Mouse (Mus musculus) liver, embryonic 11.5 days (tissue): Measurements from ENCODE around the gene Tubgcp3. TPM values are rescaled to one million over a fixed set of nuclear protein-coding genes. Genes with fewer than 3 reads are reported as not detected.

Experiments
- ATAC-seq: fragments of 200-750 bp; cut with Nextera tagmentation; replicated peaks from 2 replicates; pipeline ENCODE4 v1.8.0; 2017; ENCODE audit warnings: moderate number of reproducible peaks, mild to moderate bottlenecking, moderate TSS enrichment, moderate library complexity; ENCODE audit not compliant: low FRiP score
- DNase-seq: peaks from one replicate; pipeline ENCODE4 v3.0.0-alpha.2; 2017; ENCODE audit warnings: low spot score
- H3K27ac ChIP-seq: fragments of 300-500 bp; sonication (generic); 2 replicates; pipeline ENCODE4 v1.5.1; 2014; ENCODE audit warnings: mild to moderate bottlenecking, low read depth, low read length, control low read depth
- H3K27me3 ChIP-seq: fragments of 300-500 bp; sonication (generic); replicated peaks from 2 replicates; pipeline ENCODE4 v1.6.1; 2014; ENCODE audit warnings: low read length, mixed read lengths; ENCODE audit not compliant: control insufficient read depth, insufficient read depth
- H3K36me3 ChIP-seq: fragments of 300-500 bp; sonication (generic); 2 replicates; pipeline ENCODE4 v1.6.1; 2014; ENCODE audit warnings: mild to moderate bottlenecking, low read length, moderate library complexity, mixed read lengths; ENCODE audit not compliant: control insufficient read depth, insufficient read depth
- H3K4me1 ChIP-seq: fragments of 300-500 bp; sonication (generic); replicated peaks from 2 replicates; pipeline ENCODE4 v1.6.1; 2014; ENCODE audit warnings: low read length, mixed read lengths; ENCODE audit not compliant: control insufficient read depth, insufficient read depth
- H3K4me2 ChIP-seq: fragments of 300-500 bp; sonication (generic); 2 replicates; pipeline ENCODE4 v1.6.1; 2014; ENCODE audit warnings: mild to moderate bottlenecking, control low read depth, moderate library complexity
- H3K4me3 ChIP-seq: fragments of 300-500 bp; sonication (generic); 2 replicates; pipeline ENCODE4 v1.5.1; 2014; ENCODE audit warnings: low read depth, low read length, control low read depth
- H3K9ac ChIP-seq: fragments of 300-500 bp; sonication (generic); 2 replicates; pipeline ENCODE4 v1.6.1; 2014; ENCODE audit warnings: low read depth, low read length, control low read depth
- H3K9me3 ChIP-seq: fragments of 300-500 bp; sonication (generic); 2 replicates; pipeline ENCODE4 v1.6.1; 2016; ENCODE audit warnings: low read length, inconsistent platforms, mixed read lengths; ENCODE audit not compliant: control insufficient read depth
- WGBS: fragments of 180-500 bp; shearing (Covaris S2); extraction: QIAGEN DNeasy Blood & Tissue Kit; methylation state at CpG from one replicate; pipeline ENCODE4 v1.1.7; 2014; 5-methylcytosine and 5-hydroxymethylcytosine counted together
- polyA plus RNA-seq: library from polyadenylated mRNA; unstranded; fragments of >200 nt; fragmentation: Nextera tagmentation; extraction: Ambion mirVana; gene quantifications from 2 replicates; pipeline ENCODE4 v1.2.1, GENCODE M21; 2014

Gene Tubgcp3
- 56.3 and 63.7 TPM in 2 replicates for polyA plus RNA-seq

DNA sequence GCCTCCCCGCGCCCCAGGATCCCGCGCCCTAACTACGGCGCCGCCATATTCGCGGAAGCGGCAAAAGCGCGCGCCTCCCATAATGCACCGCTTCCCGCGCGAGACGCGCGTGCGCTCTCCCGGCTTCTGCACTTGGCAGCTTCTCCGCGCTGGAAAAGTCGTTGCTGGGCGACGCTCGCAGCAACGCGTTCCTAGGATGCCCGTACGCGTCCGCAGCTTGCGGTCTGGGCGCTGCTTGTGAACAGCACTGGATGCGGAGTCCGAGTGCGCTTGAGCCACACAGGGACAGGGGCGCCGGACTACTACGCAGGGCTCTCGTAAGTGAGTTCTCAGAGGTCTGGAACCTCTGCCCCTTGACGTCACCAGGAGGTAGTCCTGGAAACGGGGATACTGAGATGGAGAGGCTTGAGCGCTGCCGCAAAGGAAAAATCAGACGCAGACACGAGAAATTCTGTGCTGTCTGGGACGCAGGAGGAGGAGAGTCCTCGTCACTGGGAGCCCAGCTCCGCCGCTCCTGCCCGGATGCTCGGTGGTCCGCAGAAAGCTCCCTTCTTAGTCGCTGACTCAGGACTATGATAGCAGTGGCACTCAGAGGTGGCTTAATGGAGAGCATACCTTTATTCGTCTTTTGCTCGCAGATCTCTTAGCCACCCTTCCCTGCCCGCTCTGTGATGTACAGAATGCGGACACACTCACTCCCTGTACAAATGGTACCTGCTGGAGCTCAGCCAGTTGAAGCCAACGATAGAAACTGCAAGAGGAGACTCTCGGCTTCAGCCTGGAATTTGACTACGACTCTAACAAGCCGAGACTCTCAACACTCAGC is at the start of gene Tubgcp3:
Tubgcp3 (minus strand) TSS at position 193 of the 826 bp plus-strand sequence.
- Histone ChIP-seq H3K4me1 (peaks cover 11% of the 10 kb centered on the region), H3K27ac (peak within 1 kb of the TSS; percentile 69), H3K9me3 (no peaks in the 10 kb centered on the region), H3K36me3 (no peaks in the 10 kb centered on the region; the same call in 1 of the 2 replicates), H3K4me3 (peak within 1 kb of the TSS; percentile 96), H3K4me2 (peak within 1 kb of the TSS; percentile 92), H3K9ac (peak within 1 kb of the TSS; percentile 91), H3K27me3 (peaks cover 16% of the 10 kb centered on the region)
- ATAC-seq (peak; percentile 86), DNase-seq (peak; percentile 85)
- WGBS = 4% methylated on average over 65 of the region's 65 CpGs

- H3K27me3 ChIP-seq = no peaks in the 10 kb centered on the region
- no peaks in the 10 kb centered on the region for H3K4me1 ChIP-seq
- no peaks in the 10 kb centered on the region for H3K9me3 ChIP-seq
- ATAC-seq (no peak), DNase-seq (no peak)
- no peak overlapping the region for H3K4me2 ChIP-seq
- WGBS = 67% methylated on average over 9 of the region's 9 CpGs
- H3K27ac ChIP-seq = no peak overlapping the region
- no peak overlapping the region for H3K9ac ChIP-seq
- H3K4me3 ChIP-seq = no peak overlapping the region
- no peaks in the 10 kb centered on the region for H3K36me3 ChIP-seq
Observed at GRCm38 (mm10) chr8:12719091-12719490, 47.0 kb upstream of the Tubgcp3 start.

- WGBS = 77% methylated on average over 18 of the region's 18 CpGs
Observed at GRCm38 (mm10) chr8:12715861-12716585, 44.0 kb upstream of the Tubgcp3 start.

DNA sequence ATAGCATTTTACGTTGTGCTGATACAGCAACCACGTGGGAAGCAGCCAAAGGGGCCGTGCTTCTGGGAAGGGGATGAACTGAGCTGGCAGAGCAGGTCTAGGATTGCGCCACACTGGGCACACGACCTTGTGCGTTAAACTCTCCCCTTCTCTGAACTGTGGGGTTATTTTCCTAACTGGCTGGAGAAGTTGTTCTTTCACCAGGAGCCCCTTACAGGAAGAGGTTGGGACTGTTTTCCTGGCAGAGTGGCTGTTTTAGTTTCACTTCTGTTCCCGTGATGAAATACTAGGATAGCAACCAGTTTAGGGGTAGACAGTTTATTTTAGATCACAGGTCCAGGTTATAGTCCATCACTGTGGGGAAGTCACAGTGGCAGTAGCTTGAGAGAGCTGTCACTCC is 39.6 kb upstream of the Tubgcp3 start:
- no peak overlapping the region for H3K4me3 ChIP-seq
- H3K4me1 ChIP-seq = no peaks in the 10 kb centered on the region
- ATAC-seq (no peak), DNase-seq (no peak)
- no peak overlapping the region for H3K27ac ChIP-seq
- no peak overlapping the region for H3K9ac ChIP-seq
- H3K4me2 ChIP-seq = no peak overlapping the region
- H3K36me3 ChIP-seq = no peaks in the 10 kb centered on the region
- 71% methylated on average over 7 of the region's 7 CpGs for WGBS
- 0 out of 2 replicates have a peak, but pooled peaks cover 3% of the 10 kb centered on the region for H3K27me3 ChIP-seq
- H3K9me3 ChIP-seq = no peaks in the 10 kb centered on the region

More at GRCm38 (mm10) chr8:12715861-12716585, 44.0 kb upstream of the Tubgcp3 start:
- H3K27ac ChIP-seq = no peak overlapping the region
- no peaks in the 10 kb centered on the region for H3K4me1 ChIP-seq
- no peaks in the 10 kb centered on the region for H3K9me3 ChIP-seq
- H3K9ac ChIP-seq = no peak overlapping the region
- ATAC-seq = no peak
- no peaks in the 10 kb centered on the region for H3K27me3 ChIP-seq
- no peak for DNase-seq
- no peaks in the 10 kb centered on the region for H3K36me3 ChIP-seq
- no peak overlapping the region for H3K4me2 ChIP-seq
- no peak overlapping the region for H3K4me3 ChIP-seq

GRCm38 (mm10) chr8:12703597-12703996 is 31.5 kb upstream of the Tubgcp3 start:
- no peaks in the 10 kb centered on the region for H3K36me3 ChIP-seq
- ATAC-seq (no peak), DNase-seq (no peak)
- 80% methylated on average over 4 of the region's 4 CpGs for WGBS
- no peak overlapping the region for H3K9ac ChIP-seq
- H3K4me3 ChIP-seq = no peak overlapping the region
- no peak overlapping the region for H3K27ac ChIP-seq
- no peaks in the 10 kb centered on the region for H3K9me3 ChIP-seq
- H3K4me1 ChIP-seq = no peaks in the 10 kb centered on the region
- H3K4me2 ChIP-seq = no peak overlapping the region
- H3K27me3 ChIP-seq = 0 out of 2 replicates have a peak, but pooled peaks cover 5% of the 10 kb centered on the region

- Histone ChIP-seq H3K36me3 (no peaks in the 10 kb centered on the region), H3K4me1 (no peaks in the 10 kb centered on the region), H3K27ac (no peak overlapping the region), H3K4me3 (no peak overlapping the region), H3K27me3 (0 out of 2 replicates have a peak, but pooled peaks cover 5% of the 10 kb centered on the region), H3K9ac (no peak overlapping the region), H3K4me2 (no peak overlapping the region), H3K9me3 (no peaks in the 10 kb centered on the region)
- DNase-seq = no peak
- ATAC-seq = no peak
- WGBS = 41% methylated on average over 8 of the region's 8 CpGs
Observed at GRCm38 (mm10) chr8:12702290-12702689, 30.2 kb upstream of the Tubgcp3 start.

GRCm38 (mm10) chr8:12698660-12699277 is 26.7 kb upstream of the Tubgcp3 start:
- DNase-seq (no peak), ATAC-seq (no peak)
- H3K27me3 ChIP-seq = peaks cover 5% of the 10 kb centered on the region; the same call in 1 of the 2 replicates
- no peak overlapping the region for H3K4me3 ChIP-seq
- no peaks in the 10 kb centered on the region for H3K9me3 ChIP-seq
- H3K36me3 ChIP-seq = no peaks in the 10 kb centered on the region
- no peaks in the 10 kb centered on the region for H3K4me1 ChIP-seq
- no peak overlapping the region for H3K4me2 ChIP-seq
- WGBS = 35% methylated on average over 3 of the region's 3 CpGs
- no peak overlapping the region for H3K27ac ChIP-seq
- H3K9ac ChIP-seq = no peak overlapping the region

GRCm38 (mm10) chr8:12688851-12689250 is 16.8 kb upstream of the Tubgcp3 start:
- Histone ChIP-seq H3K9ac (no peak overlapping the region), H3K4me2 (no peak overlapping the region)
- WGBS = 66% methylated on average over 7 of the region's 7 CpGs

More at GRCm38 (mm10) chr8:12688851-12689250, 16.8 kb upstream of the Tubgcp3 start:
- H3K4me3 ChIP-seq = no peak overlapping the region
- H3K27me3 ChIP-seq = no peaks in the 10 kb centered on the region; the same call in 1 of the 2 replicates
- H3K4me1 ChIP-seq = no peaks in the 10 kb centered on the region
- H3K27ac ChIP-seq = no peak overlapping the region
- DNase-seq (no peak), ATAC-seq (no peak)
- no peaks in the 10 kb centered on the region for H3K36me3 ChIP-seq
- H3K9me3 ChIP-seq = no peaks in the 10 kb centered on the region
